In genomic region chr17:64603134-64603533, GRCm38 (mm10) we compare ENCODE assay signal across 8 mouse cellular contexts. TPM values are rescaled to one million over a fixed set of nuclear protein-coding genes. Genes with fewer than 3 reads are reported as not detected.
DNase-seq lines count a peak whose midpoint lies in the region; ATAC-seq and TF ChIP-seq lines count a peak whose summit lies in the region.

No protein-coding gene starts in this region.

- peaks cover 18% of the 10 kb centered on the region for H3K4me1 ChIP-seq in lung, embryonic 14.5 days (ENCODE audit: insufficient read depth)
- H3K4me1 ChIP-seq in embryonic facial prominence, embryonic 10.5 days: peaks cover 46% of the 10 kb centered on the region
- peaks cover 41% of the 10 kb centered on the region for H3K4me1 ChIP-seq in neural tube, embryonic 13.5 days (replicated peaks)

- H3K36me3 ChIP-seq in lung, embryonic 14.5 days (ENCODE audit: insufficient read depth): no peaks in the 10 kb centered on the region
- 0 out of 2 replicates have a peak, but pooled peaks cover 3% of the 10 kb centered on the region for H3K36me3 ChIP-seq in embryonic facial prominence, embryonic 10.5 days (replicated peaks)
- no peaks in the 10 kb centered on the region for H3K36me3 ChIP-seq in neural tube, embryonic 13.5 days

- H3K9ac ChIP-seq in lung, embryonic 14.5 days: 0 out of 2 replicates have a peak overlapping the region, but pooled peaks have one; percentile 91
- H3K9ac ChIP-seq in neural tube, embryonic 13.5 days: peak overlapping the region; percentile 90

- WGBS in lung, embryonic 14.5 days: 37% methylated on average over 9 of the region's 9 CpGs
- WGBS in embryonic facial prominence, embryonic 10.5 days: 72% methylated on average over 9 of the region's 9 CpGs
- WGBS in neural tube, embryonic 13.5 days: 64% methylated on average over 9 of the region's 9 CpGs

- TF ChIP-seq CTCF in lung, embryonic 14.5 days (IDR thresholded peaks at IDR 0.05; ENCODE audit: low read depth): no peak

- H3K9me3 ChIP-seq in lung, embryonic 14.5 days (ENCODE audit: low read depth, low read length): no peaks in the 10 kb centered on the region
- H3K9me3 ChIP-seq in embryonic facial prominence, embryonic 10.5 days: no peaks in the 10 kb centered on the region
- H3K9me3 ChIP-seq in neural tube, embryonic 13.5 days: no peaks in the 10 kb centered on the region

- no peak for ATAC-seq in lung, embryonic 14.5 days (ENCODE audit: insufficient read depth)
- no peak for ATAC-seq in neural tube, embryonic 13.5 days (ENCODE audit: low read depth)

- H3K27ac ChIP-seq in lung, embryonic 14.5 days (ENCODE audit: low read depth): peak overlapping the region; percentile 3; the same call in 1 of the 2 replicates
- no peak overlapping the region for H3K27ac ChIP-seq in embryonic facial prominence, embryonic 10.5 days (replicated peaks)
- H3K27ac ChIP-seq in neural tube, embryonic 13.5 days (replicated peaks): no peak overlapping the region

- H3K4me3 ChIP-seq in lung, embryonic 14.5 days (ENCODE audit: low read depth, low read length): peak overlapping the region; percentile 87
- peak overlapping the region; percentile 81 for H3K4me3 ChIP-seq in embryonic facial prominence, embryonic 10.5 days
- peak overlapping the region; percentile 92 for H3K4me3 ChIP-seq in neural tube, embryonic 13.5 days

- H3K27me3 ChIP-seq in lung, embryonic 14.5 days (ENCODE audit: insufficient read depth, low read length): no peaks in the 10 kb centered on the region
- no peaks in the 10 kb centered on the region for H3K27me3 ChIP-seq in embryonic facial prominence, embryonic 10.5 days (replicated peaks; ENCODE audit: low read depth, poor library complexity, severe bottlenecking)
- no peaks in the 10 kb centered on the region for H3K27me3 ChIP-seq in neural tube, embryonic 13.5 days

- DNase-seq in lung, embryonic 14.5 days: peak; percentile 43
- no peak for DNase-seq in lung, postnatal 14 days
- no peak for DNase-seq in embryonic facial prominence, embryonic 10.5 days (ENCODE audit: low spot score)
- DNase-seq in induced T-regulatory cell, adult 2 months (ENCODE audit: low read depth): peak; percentile 59
- DNase-seq in MN1 (ENCODE audit: low spot score): no peak
- DNase-seq in left cerebral cortex, adult 18-20 months (ENCODE audit: low spot score in 2 of 2): no peak
- DNase-seq in yolk sac, embryonic 10.5 days (ENCODE audit: low spot score): no peak

- peak overlapping the region; percentile 97 for H3K4me2 ChIP-seq in lung, embryonic 14.5 days
- H3K4me2 ChIP-seq in neural tube, embryonic 13.5 days: peak overlapping the region; percentile 100

RNA-seq across cellular contexts. Expression of gene Man2a1, which starts 2.6 kb away (rescaled TPM):
- polyA plus RNA-seq in lung, embryonic 14.5 days (2014; fragmentation: Nextera tagmentation; extraction: Ambion mirVana): 9.0 and 10.3 TPM in 2 replicates
- polyA plus RNA-seq in embryonic facial prominence, embryonic 10.5 days (2016; fragmentation: Nextera tagmentation; extraction: Ambion mirVana): 5.8 and 6.4 TPM in 2 replicates
- 5.1 and 5.3 TPM in 2 replicates for polyA plus RNA-seq in neural tube, embryonic 13.5 days (2015; fragmentation: Nextera tagmentation; extraction: Ambion mirVana)
- 10 to 100 TPM; 17.2 to 18.8 TPM for total RNA-seq in left cerebral cortex, adult 18-20 months (2021)

Comparison
In these comparisons a context has a peak if more than half of its experiments do, and no peak if none do; other contexts are left out.
1. DNase-seq: peak in lung, embryonic 14.5 days (single experiment) and induced T-regulatory cell, adult 2 months (single experiment); none in lung, postnatal 14 days (single experiment), embryonic facial prominence, embryonic 10.5 days (single experiment), MN1 (single experiment), left cerebral cortex, adult 18-20 months (0 of 2) and yolk sac, embryonic 10.5 days (single experiment).
2. Peak in every context shown above with its lines, with median percentiles within 50 percentile points of each other: H3K4me3 ChIP-seq.